Mouse (Mus musculus): ENCODE results near the gene Angpt4. TPM values are rescaled to one million over a fixed set of nuclear protein-coding genes. Genes with fewer than 3 reads are reported as not detected.

Gene Angpt4
- total and polyA plus RNA-seq, 3 experiments: 0.04 TPM; not detected in 2

DNA sequence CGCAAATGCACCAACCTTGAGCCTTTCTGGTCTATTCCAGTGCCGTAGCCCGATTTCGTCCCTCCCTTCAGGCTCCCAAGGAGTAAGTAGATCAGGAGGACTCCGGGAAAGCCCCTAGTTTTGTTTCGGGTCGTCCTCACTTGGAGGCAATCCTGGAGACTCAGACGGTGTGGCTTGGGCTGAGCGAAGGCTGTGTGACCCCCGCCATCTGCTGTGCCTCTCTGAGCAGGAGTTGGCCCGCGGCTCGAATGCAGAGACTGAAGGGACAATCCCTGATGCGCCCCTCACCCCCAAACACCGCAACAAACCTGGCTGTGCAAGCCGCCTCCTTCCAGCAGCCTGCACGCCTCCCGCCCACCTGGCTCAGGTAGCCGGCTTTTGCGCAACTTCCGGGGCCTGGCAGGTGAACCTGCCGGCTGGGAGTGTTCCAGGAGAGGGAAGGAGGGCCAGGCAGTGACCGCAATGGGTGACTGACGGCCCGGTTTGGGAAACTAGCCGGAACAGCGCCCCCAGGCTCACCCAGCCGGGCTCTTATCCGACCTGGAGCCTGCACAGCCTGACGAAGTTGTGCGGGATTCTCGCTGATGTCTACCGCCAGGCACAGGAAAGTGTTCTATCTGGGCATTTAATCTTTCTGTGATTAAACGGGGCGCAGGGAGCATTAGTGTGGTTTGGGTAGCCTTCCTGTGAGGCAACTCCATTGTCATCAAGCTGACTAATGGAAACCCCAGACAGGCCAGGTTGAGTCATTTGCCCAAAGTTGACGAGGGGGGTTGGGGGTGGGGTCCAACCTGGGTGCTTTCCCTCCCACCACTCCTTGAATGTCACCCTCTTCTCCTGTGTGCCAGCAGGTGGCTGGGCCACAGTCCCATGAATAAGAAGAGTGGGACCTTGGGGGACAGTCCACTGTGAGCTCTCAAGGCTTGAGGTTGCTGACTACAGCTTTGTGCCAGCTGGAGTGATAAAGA lies 62.9 kb downstream of the Angpt4 start:
- Histone ChIP-seq H3K4me3 (replicated peaks in 1 of 3; ENCODE audit: low read depth in 2 of 3, low read length in 2 of 3, poor library complexity in 1 of 3) (peak overlapping the region; percentile 42 to 66 (median 49)), H3K9me3 (replicated peaks; ENCODE audit: low read length) (no peaks in the 10 kb centered on the region), H3K27me3 (replicated peaks) (no peaks in the 10 kb centered on the region), H3K36me3 (replicated peaks in 1 of 2; ENCODE audit: control insufficient read depth in 1 of 2, insufficient read depth in 1 of 2, low read length in 1 of 2) (peaks cover 19 to 54% of the 10 kb centered on the region in 2 experiments), H3K27ac (ENCODE audit: insufficient read depth, low read depth) (peak overlapping the region; percentile 74), H3K4me1 (ENCODE audit: control insufficient read depth in 1 of 2, insufficient read depth in 2 of 2) (peaks cover 47 to 91% of the 10 kb centered on the region in 2 experiments), H3K4me2 (ENCODE audit: insufficient read depth, low read depth, poor library complexity, severe bottlenecking) (peak overlapping the region; percentile 85), H3K79me2 (replicated peaks; ENCODE audit: control insufficient read depth, extremely low read depth, insufficient read depth, poor library complexity, severe bottlenecking) (peaks cover 6% of the 10 kb centered on the region; the same call in 1 of the 2 replicates), H3K9ac (ENCODE audit: insufficient read depth, low read depth) (peak overlapping the region; percentile 77)
- in situ Hi-C loops (cut with MboI; ENCODE audit: low pct_ligation_motif_present, low pct_unique_long_range_greater_than_20kb, low sequenced_read_pairs): no loop called here
- peak; percentile 76 for DNase-seq (ENCODE audit: extremely low read depth)
- dilution Hi-C loops (cut with MboI; ENCODE audit: extremely low pct_ligation_motif_present, extremely low pct_unique_long_range_greater_than_20kb, low sequenced_read_pairs): no loop called here
- TF ChIP-seq ETS1 (conservative IDR thresholded peaks at IDR 0.05; ENCODE audit: low read depth, low read length): peak; percentile 92
- TF ChIP-seq TBP (conservative IDR thresholded peaks at IDR 0.05; ENCODE audit: low read depth, low read length): no peak
- peak; percentile 69 for TF ChIP-seq JUN (IDR thresholded peaks at IDR 0.05; ENCODE audit: insufficient read depth, low read depth, low read length)
- TF ChIP-seq UBTF (IDR thresholded peaks at IDR 0.05; ENCODE audit: low read depth, low read length): no peak
- TF ChIP-seq ZC3H11A (IDR thresholded peaks at IDR 0.05; ENCODE audit: low read depth, low read length): no peak
- peak; percentile 85 for TF ChIP-seq CHD2 (IDR thresholded peaks at IDR 0.05; ENCODE audit: low read length)
- peak; percentile 77 for TF ChIP-seq SIN3A (IDR thresholded peaks at IDR 0.05; ENCODE audit: low read length)
- no peak for TF ChIP-seq POLR2AphosphoS2 (IDR thresholded peaks at IDR 0.05; ENCODE audit: low read depth, low read length)
- TF ChIP-seq JUND (conservative IDR thresholded peaks at IDR 0.05; ENCODE audit: low read depth, low read length): peak; percentile 60; the same call in 1 of the 2 replicates
- peak; percentile 76 for TF ChIP-seq MXI1 (IDR thresholded peaks at IDR 0.05; ENCODE audit: low read depth, low read length)
- 0 out of 2 replicates have a peak, but pooled peaks have one; percentile 29 for TF ChIP-seq MYC (IDR thresholded peaks at IDR 0.05; ENCODE audit: low read depth, low read length)
- TF ChIP-seq MAFK (IDR thresholded peaks at IDR 0.05; ENCODE audit: insufficient replicate concordance, low read length): peak; percentile 85
- TF ChIP-seq BHLHE40 (IDR thresholded peaks at IDR 0.05; ENCODE audit: low read depth, low read length): peak; percentile 72
- no peak; the same call in 1 of the 2 replicates for TF ChIP-seq ELF1 (IDR thresholded peaks at IDR 0.05; ENCODE audit: low read depth, low read length)
- peak; percentile 89 for TF ChIP-seq IRF4 (IDR thresholded peaks at IDR 0.05; ENCODE audit: low read depth, low read length)
- TF ChIP-seq EP300 (IDR thresholded peaks at IDR 0.05; ENCODE audit: low read length): peak; percentile 78
- peak; percentile 45 for TF ChIP-seq HCFC1 (IDR thresholded peaks at IDR 0.05; ENCODE audit: low read depth, low read length)
- peak in 1 of 2 experiments; percentile 28; a peak in 2 of 4 replicates for TF ChIP-seq CTCF (conservative IDR thresholded peaks at IDR 0.05 in 1 of 2, IDR thresholded peaks at IDR 0.05 in 1 of 2; ENCODE audit: low read depth in 2 of 2, low read length in 2 of 2)
- no peak for TF ChIP-seq USF1 (IDR thresholded peaks at IDR 0.05; ENCODE audit: low read depth, low read length)
- no peak for TF ChIP-seq E2F4 (IDR thresholded peaks at IDR 0.05; ENCODE audit: insufficient replicate concordance, low read depth, low read length)
- TF ChIP-seq NRF1 (IDR thresholded peaks at IDR 0.05; ENCODE audit: low read depth, low read length): 0 out of 2 replicates have a peak, but pooled peaks have one; percentile 8
- no peak for TF ChIP-seq MAX (IDR thresholded peaks at IDR 0.05; ENCODE audit: low read length)
- peak; percentile 30; the same call in 1 of the 2 replicates for TF ChIP-seq SMC3 (IDR thresholded peaks at IDR 0.05; ENCODE audit: low read depth, low read length)
- TF ChIP-seq NELFE (IDR thresholded peaks at IDR 0.05; ENCODE audit: low read depth, low read length): peak; percentile 25; the same call in 1 of the 2 replicates
- peak; percentile 79 for TF ChIP-seq TCF12 (IDR thresholded peaks at IDR 0.05; ENCODE audit: low read depth, low read length)
- no peak; the same call in none of the 2 replicates for TF ChIP-seq RAD21 (IDR thresholded peaks at IDR 0.05; ENCODE audit: low read depth, low read length)
- TF ChIP-seq RCOR1 (conservative IDR thresholded peaks at IDR 0.05; ENCODE audit: low read depth, low read length): peak; percentile 74; the same call in 1 of the 2 replicates
- TF ChIP-seq MEF2A (IDR thresholded peaks at IDR 0.05; ENCODE audit: borderline replicate concordance, low read depth, low read length): peak; percentile 88
- TF ChIP-seq POLR2A (IDR thresholded peaks at IDR 0.05; ENCODE audit: low read depth, low read length): no peak
- TF ChIP-seq CHD1 (IDR thresholded peaks at IDR 0.05; ENCODE audit: low read depth, low read length): 0 out of 2 replicates have a peak, but pooled peaks have one; percentile 21
- TF ChIP-seq ZMIZ1 (IDR thresholded peaks at IDR 0.05; ENCODE audit: low read depth, low read length): no peak
- peak; percentile 69 for TF ChIP-seq MAZ (IDR thresholded peaks at IDR 0.05; ENCODE audit: low read depth, low read length)
- no peak for TF ChIP-seq ZKSCAN1 (IDR thresholded peaks at IDR 0.05; ENCODE audit: borderline replicate concordance, low read depth, low read length)
- TF ChIP-seq USF2 (conservative IDR thresholded peaks at IDR 0.05; ENCODE audit: low read depth, low read length): no peak
- TF ChIP-seq PAX5 (IDR thresholded peaks at IDR 0.05; ENCODE audit: low read length): no peak
- 0 out of 2 replicates have a peak, but pooled peaks have one; percentile 11 for TF ChIP-seq ZNF384 (IDR thresholded peaks at IDR 0.05; ENCODE audit: low read depth, low read length)
- no peak for TF ChIP-seq GABPA (IDR thresholded peaks at IDR 0.05; ENCODE audit: insufficient replicate concordance, low read depth, low read length)
